8 mouse cellular contexts compared by ENCODE assay signal in the genomic region with DNA sequence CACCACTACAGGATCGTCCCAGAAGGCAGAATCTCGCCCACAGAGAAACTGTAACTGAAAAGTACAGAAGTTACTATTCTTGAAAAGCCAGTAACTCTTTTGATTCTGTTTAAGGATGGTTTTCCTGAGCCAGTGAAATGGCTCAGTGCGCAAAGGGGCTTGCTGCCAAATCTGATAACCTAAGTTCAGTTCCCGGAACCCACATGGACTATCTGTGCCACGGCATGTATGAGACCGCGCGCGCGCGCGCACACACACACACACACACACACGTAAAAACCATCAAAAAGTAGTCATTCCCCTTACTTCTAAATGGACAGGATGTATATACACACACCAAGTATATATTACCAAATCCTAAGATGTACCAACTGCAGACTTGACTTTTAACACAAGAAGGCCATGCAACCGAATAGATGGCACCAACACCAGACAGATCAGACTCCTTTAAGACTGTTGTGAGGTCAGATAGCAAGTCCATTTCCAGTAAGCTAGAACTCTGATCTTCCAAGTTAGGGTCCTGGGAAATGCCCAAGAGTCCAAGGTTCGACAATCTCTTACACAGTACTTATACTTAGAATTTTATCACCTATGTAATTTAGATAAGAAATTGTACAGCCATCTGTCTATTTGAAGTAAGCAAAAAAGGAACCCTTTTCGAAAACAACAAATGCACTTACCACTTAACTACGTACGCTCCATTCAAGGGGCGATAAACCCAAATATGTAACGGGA. TPM values are rescaled to one million over a fixed set of nuclear protein-coding genes. Genes with fewer than 3 reads are reported as not detected.
DNase-seq lines count a peak whose midpoint lies in the region; ATAC-seq and TF ChIP-seq lines count a peak whose summit lies in the region.

No protein-coding gene starts in this region.

- no peaks in the 10 kb centered on the region for H3K9me3 ChIP-seq in lung, embryonic 14.5 days (ENCODE audit: low read depth, low read length)
- H3K9me3 ChIP-seq in forebrain, embryonic 12.5 days = no peaks in the 10 kb centered on the region
- no peaks in the 10 kb centered on the region for H3K9me3 ChIP-seq in liver, embryonic 12.5 days (replicated peaks)
- no peaks in the 10 kb centered on the region for H3K9me3 ChIP-seq in stomach, embryonic 15.5 days

- no peak for ATAC-seq in lung, embryonic 14.5 days (ENCODE audit: insufficient read depth)
- ATAC-seq in forebrain, embryonic 12.5 days (ENCODE audit: low FRiP score) = no peak
- ATAC-seq in liver, embryonic 12.5 days = no peak
- ATAC-seq in stomach, embryonic 15.5 days (ENCODE audit: insufficient read depth, low FRiP score, low read depth) = no peak

- peak overlapping the region; percentile 87 for H3K9ac ChIP-seq in lung, embryonic 14.5 days
- H3K9ac ChIP-seq in forebrain, embryonic 12.5 days = peak overlapping the region; percentile 92
- H3K9ac ChIP-seq in liver, embryonic 12.5 days = peak overlapping the region; percentile 92
- H3K9ac ChIP-seq in stomach, embryonic 15.5 days = no peak overlapping the region

- DNase-seq in lung, embryonic 14.5 days = no peak
- no peak for DNase-seq in lung, postnatal 4 days
- no peak for DNase-seq in frontal cortex, postnatal 25 days (ENCODE audit: low spot score in 2 of 2)
- DNase-seq in kidney, adult 18-20 months = no peak
- no peak for DNase-seq in kidney, postnatal 36 days

- peaks cover 48% of the 10 kb centered on the region for H3K36me3 ChIP-seq in lung, embryonic 14.5 days (ENCODE audit: insufficient read depth)
- H3K36me3 ChIP-seq in forebrain, embryonic 12.5 days (replicated peaks) = peaks cover 40% of the 10 kb centered on the region
- peaks cover 63% of the 10 kb centered on the region for H3K36me3 ChIP-seq in liver, embryonic 12.5 days
- peaks cover 24% of the 10 kb centered on the region for H3K36me3 ChIP-seq in stomach, embryonic 15.5 days

- peak overlapping the region; percentile 60 for H3K4me2 ChIP-seq in lung, embryonic 14.5 days
- H3K4me2 ChIP-seq in forebrain, embryonic 12.5 days = peak overlapping the region; percentile 86
- H3K4me2 ChIP-seq in liver, embryonic 12.5 days = peak overlapping the region; percentile 83
- peak overlapping the region; percentile 62 for H3K4me2 ChIP-seq in stomach, embryonic 15.5 days

- H3K27me3 ChIP-seq in lung, embryonic 14.5 days (ENCODE audit: insufficient read depth, low read length) = no peaks in the 10 kb centered on the region
- H3K27me3 ChIP-seq in forebrain, embryonic 12.5 days = no peaks in the 10 kb centered on the region
- no peaks in the 10 kb centered on the region for H3K27me3 ChIP-seq in liver, embryonic 12.5 days (replicated peaks)
- H3K27me3 ChIP-seq in stomach, embryonic 15.5 days (replicated peaks) = no peaks in the 10 kb centered on the region

- no peak for TF ChIP-seq CTCF in lung, embryonic 14.5 days (IDR thresholded peaks at IDR 0.05; ENCODE audit: low read depth)

- 79% methylated on average over 20 of the region's 20 CpGs for WGBS in lung, embryonic 14.5 days
- WGBS in forebrain, embryonic 12.5 days = 91% methylated on average over 20 of the region's 20 CpGs
- WGBS in liver, embryonic 12.5 days (ENCODE audit: insufficient replicate concordance) = 67% methylated on average over 20 of the region's 20 CpGs
- WGBS in stomach, embryonic 15.5 days = 76% methylated on average over 20 of the region's 20 CpGs

- peak overlapping the region; percentile 90 for H3K4me3 ChIP-seq in lung, embryonic 14.5 days (ENCODE audit: low read depth, low read length)
- peak overlapping the region; percentile 88 for H3K4me3 ChIP-seq in forebrain, embryonic 12.5 days (replicated peaks)
- H3K4me3 ChIP-seq in liver, embryonic 12.5 days = peak overlapping the region; percentile 90
- peak overlapping the region; percentile 80 for H3K4me3 ChIP-seq in stomach, embryonic 15.5 days (replicated peaks)

- H3K4me1 ChIP-seq in lung, embryonic 14.5 days (ENCODE audit: insufficient read depth) = peaks cover 6% of the 10 kb centered on the region; the same call in 1 of the 2 replicates
- peaks cover 16% of the 10 kb centered on the region for H3K4me1 ChIP-seq in forebrain, embryonic 12.5 days
- H3K4me1 ChIP-seq in liver, embryonic 12.5 days = peaks cover 24% of the 10 kb centered on the region
- peaks cover 11% of the 10 kb centered on the region; the same call in 1 of the 2 replicates for H3K4me1 ChIP-seq in stomach, embryonic 15.5 days

- H3K27ac ChIP-seq in lung, embryonic 14.5 days (ENCODE audit: low read depth) = no peak overlapping the region
- no peak overlapping the region for H3K27ac ChIP-seq in forebrain, embryonic 12.5 days
- H3K27ac ChIP-seq in liver, embryonic 12.5 days = no peak overlapping the region
- no peak overlapping the region for H3K27ac ChIP-seq in stomach, embryonic 15.5 days

RNA-seq across cellular contexts. Expression of gene Tbk1, which starts 1.4 kb away (rescaled TPM):
- polyA plus RNA-seq in lung, embryonic 14.5 days (2014; fragmentation: Nextera tagmentation; extraction: Ambion mirVana) = 38.1 and 39.6 TPM in 2 replicates
- 37.5 and 39.4 TPM in 2 replicates for polyA plus RNA-seq in forebrain, embryonic 12.5 days (2016; fragmentation: Nextera tagmentation; extraction: Ambion mirVana)
- 24.8 and 25.8 TPM in 2 replicates for polyA plus RNA-seq in liver, embryonic 12.5 days (2016; fragmentation: Nextera tagmentation; extraction: Ambion mirVana)
- polyA plus RNA-seq in stomach, embryonic 15.5 days (2015; fragmentation: Nextera tagmentation; extraction: Ambion mirVana) = 30.1 and 33.1 TPM in 2 replicates

RNA-seq across cellular contexts. Expression of gene Xpot, which starts 40.9 kb away (rescaled TPM):
- 67.5 and 69.9 TPM in 2 replicates for polyA plus RNA-seq in lung, embryonic 14.5 days (2014; fragmentation: Nextera tagmentation; extraction: Ambion mirVana)
- polyA plus RNA-seq in forebrain, embryonic 12.5 days (2016; fragmentation: Nextera tagmentation; extraction: Ambion mirVana) = 59.0 and 63.1 TPM in 2 replicates
- polyA plus RNA-seq in liver, embryonic 12.5 days (2016; fragmentation: Nextera tagmentation; extraction: Ambion mirVana) = 67.8 and 68.8 TPM in 2 replicates
- 54.4 and 55.5 TPM in 2 replicates for polyA plus RNA-seq in stomach, embryonic 15.5 days (2015; fragmentation: Nextera tagmentation; extraction: Ambion mirVana)

RNA-seq across cellular contexts. Expression of gene D930020B18Rik, which starts 56.2 kb away (rescaled TPM):
- 0.46 and 0.54 TPM in 2 replicates for polyA plus RNA-seq in lung, embryonic 14.5 days (2014; fragmentation: Nextera tagmentation; extraction: Ambion mirVana)
- polyA plus RNA-seq in forebrain, embryonic 12.5 days (2016; fragmentation: Nextera tagmentation; extraction: Ambion mirVana) = 0.63 and 1.3 TPM in 2 replicates
- polyA plus RNA-seq in liver, embryonic 12.5 days (2016; fragmentation: Nextera tagmentation; extraction: Ambion mirVana) = 0.11 and 0.18 TPM in 2 replicates
- polyA plus RNA-seq in stomach, embryonic 15.5 days (2015; fragmentation: Nextera tagmentation; extraction: Ambion mirVana) = 0.89 and 1.0 TPM in 2 replicates
